Mouse (Mus musculus) T-helper 2 cell (primary cell): ENCODE measurements around the gene Cdk17.

Experiments
- in situ Hi-C: fragments of 300-600 bp; cut with MboI, MseI; formaldehyde crosslinking; loops from one replicate; pipeline ENCODE4 v1.15.1; 2025; ENCODE audit warnings: high pct_unique_total_duplicates

Cdk17 gene

DNA sequence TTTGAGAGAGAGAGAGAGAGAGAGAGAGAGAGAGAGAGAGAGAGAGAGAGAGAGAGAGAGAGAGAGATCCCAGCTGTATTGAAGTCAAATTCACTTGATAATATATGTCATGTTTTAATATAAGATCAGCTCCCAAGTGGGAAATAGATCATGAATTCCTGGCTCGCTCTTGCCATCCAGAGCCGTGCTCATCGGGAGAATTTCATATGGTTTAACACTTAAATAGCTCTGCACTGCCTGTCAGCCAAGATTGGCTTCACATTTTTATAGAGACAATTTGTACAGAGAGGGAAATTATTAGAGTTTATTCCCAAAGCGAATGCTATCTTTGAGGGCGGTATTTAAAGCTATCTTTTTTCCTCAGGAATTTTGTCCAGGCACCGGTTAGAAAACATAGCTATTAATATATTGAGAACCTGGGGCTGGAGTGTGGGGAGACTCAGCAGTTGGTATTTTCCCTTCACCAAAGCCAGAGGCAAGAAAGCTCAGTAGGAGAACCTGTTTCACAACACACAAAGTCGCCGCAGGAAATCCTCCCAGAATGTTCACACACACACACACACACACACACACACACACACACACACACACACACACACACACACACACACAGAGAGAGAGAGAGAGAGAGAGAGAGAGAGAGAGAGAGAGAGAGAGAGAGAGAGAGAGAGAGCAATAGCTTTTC, 17.9 kb upstream of the Cdk17 start:
- in situ Hi-C loops: loop anchor here (25.0 kb wide), 1 partner anchor 430 kb away; the partner anchor contains the start of gene Nedd1

DNA sequence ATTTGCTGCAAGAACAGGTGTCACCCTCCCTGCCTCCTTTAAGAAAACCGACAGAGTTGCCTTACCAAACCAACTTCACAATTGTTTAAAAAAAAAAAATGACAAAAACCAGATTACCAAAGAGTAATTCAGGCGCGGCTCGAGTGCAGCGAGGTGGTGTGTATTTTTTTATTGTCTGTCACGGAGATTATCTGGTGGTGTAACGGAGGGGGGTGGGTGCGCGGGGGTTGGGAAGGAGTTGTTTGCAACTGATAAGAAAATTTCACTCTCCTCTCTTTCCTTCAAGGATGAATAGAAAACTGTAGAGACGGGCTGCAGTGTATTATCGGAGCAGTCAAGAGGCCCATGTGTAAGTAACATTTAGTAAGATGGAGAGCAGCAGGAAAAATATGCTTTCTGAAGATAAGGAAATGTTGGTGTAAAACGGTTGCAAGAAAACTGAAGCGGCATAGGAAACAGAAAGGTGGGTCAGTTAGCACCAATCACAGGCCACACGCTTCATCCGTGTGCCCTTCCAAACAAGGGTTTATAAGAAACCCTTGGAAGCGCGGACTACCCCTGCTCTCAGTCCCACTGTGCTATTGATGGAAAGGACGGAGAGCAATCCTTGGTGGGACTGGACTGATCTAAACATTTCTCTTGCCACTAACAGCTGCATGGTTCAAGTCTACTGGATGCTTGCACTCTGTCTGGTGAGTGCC, 17.2 kb upstream of the Cdk17 start:
- in situ Hi-C loops: loop anchor here (25.0 kb wide), 1 partner anchor 431 kb away; the partner anchor contains the start of gene Nedd1

DNA sequence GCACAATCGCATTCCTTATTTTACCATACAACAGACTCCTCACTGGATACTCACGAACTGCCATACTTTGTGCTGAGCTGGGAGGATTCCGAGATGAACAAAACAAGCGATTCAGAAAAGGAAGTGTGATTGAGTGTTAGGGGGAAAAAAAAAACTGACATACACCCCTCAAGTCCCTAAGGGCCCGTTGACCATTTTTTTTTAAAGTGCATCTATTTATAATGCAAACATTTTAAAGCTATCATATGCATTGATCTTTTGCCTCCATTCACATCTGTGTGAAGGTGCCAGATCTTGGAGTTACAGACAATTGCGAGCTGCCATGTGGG, 16.7 kb upstream of the Cdk17 start:
- in situ Hi-C loops: loop anchor here (25.0 kb wide), 1 partner anchor 432 kb away; the partner anchor contains the start of gene Nedd1

DNA sequence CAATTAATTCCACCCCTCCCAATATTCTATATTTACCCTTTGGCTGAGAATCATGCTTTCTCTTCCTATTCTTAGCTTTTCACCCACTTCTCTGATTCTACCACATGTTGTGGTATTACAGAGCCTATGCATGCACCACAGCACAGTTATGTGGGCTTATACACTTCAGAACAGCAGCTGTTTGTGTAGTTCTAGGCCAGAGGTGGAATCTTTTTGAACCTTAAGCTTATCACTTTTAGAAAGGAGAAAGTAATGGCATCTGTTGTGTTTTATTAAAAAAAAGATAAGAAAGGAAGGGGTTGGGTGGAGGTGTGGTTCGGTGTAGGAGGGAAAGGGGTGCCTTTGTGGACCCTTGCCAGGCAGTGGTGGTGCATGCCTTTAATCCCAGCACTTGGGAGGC, 16.1 kb upstream of the Cdk17 start:
- in situ Hi-C loops: loop anchor here (25.0 kb wide), 1 partner anchor 432 kb away; the partner anchor contains the start of gene Nedd1

DNA sequence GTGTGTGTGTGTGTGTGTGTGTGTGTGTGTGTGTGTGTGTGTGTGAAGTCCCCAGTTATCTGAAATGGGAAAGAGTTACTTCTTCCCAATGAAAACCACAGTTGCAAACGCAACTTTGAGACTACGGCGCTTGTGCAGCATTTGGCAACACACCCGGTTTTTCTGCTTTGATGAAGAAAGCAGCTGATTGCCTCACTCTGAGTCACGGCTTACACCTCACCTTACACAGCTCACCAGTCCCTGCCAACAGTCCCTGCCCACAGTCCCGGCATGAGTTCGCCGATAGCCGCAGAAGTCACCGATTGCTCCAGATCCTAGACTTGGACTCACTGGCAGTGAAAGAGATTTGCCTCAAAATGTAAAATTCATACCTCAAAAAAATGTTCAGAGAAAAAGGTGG, 15.6 kb upstream of the Cdk17 start:
- in situ Hi-C loops: loop anchor here (25.0 kb wide), 1 partner anchor 433 kb away; the partner anchor contains the start of gene Nedd1

DNA sequence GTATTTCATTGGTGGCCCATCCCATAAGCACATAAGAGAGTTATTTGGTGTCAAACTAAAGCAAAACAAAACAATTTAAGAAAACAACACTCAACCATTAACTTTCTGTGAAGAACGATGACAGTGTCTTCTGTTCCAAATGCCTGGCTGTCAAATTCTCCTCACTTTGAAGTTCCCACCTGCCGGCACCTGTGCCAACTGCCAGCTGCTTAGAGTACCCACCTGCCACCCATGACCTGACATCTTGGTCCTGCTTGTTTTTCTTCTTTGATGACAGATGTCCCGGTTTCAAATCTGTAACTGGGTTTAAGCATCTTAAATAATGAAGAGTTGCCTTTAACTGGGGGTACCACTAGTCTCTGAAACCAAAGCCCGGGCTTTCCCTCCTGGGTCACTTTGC, 14.1 kb upstream of the Cdk17 start:
- in situ Hi-C loops: loop anchor here (25.0 kb wide), 1 partner anchor 434 kb away; the partner anchor contains the start of gene Nedd1

DNA sequence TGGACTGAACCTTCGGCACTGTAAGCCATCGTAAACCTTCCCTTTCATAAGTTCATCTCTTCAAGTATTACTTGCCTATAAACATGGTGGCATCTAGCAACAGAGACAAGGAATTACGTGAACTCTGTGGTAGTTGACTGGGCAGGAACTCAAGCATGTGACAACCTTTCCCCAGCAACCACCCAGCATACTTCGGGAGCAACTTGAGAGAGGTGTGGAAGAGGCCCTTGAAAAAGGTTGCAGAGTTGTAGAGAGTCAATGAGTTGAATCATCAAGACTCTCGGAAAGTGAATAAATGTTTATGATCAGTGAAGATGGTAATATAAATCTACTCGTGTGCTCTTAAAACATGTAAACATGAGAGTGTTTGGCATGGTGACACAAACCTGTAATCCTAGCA, 13.0 kb upstream of the Cdk17 start:
- in situ Hi-C loops: loop anchor here (25.0 kb wide), 1 partner anchor 435 kb away; the partner anchor contains the start of gene Nedd1

DNA sequence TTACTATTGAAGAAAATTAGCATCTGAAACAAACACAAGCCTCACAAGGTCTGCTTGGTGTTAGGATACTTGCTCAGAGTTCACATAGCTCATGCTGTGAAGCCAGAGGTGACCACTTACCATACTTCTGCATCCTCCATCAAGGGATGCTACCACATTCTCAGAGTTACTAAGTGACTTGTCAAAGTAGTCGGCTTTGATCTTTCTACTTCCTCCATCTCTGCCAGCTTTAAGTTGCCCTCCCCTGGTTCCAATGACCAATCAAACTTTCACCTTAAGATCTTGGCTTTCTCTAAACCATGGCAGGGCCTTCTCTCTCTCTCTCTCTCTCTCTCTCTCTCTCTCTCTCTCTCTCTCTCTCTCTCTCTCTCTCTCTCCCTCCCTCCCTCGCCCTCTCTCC, 11.1 kb upstream of the Cdk17 start:
- in situ Hi-C loops: loop anchor here (25.0 kb wide), 1 partner anchor 437 kb away; the partner anchor contains the start of gene Nedd1

DNA sequence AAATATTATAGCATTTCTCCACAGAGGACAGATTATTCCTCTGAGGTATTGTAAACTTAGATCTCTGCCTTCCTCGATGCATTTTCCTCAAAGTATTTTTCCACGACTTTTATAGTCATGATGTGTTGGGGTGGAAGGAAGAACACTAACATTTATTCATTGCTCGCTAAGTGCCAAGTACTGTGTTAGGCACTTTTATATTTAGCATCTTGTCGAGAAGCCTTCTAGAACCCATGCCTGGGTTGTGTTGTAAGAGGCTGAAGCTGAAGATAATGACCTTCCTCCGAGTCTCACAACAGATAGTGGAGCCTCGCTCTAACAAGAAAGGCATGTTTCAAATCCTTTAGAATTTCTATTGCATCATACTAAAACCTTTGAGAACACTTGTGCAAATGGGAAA, 8.9 kb upstream of the Cdk17 start:
- in situ Hi-C loops: loop anchor here (10.0 kb wide), 1 partner anchor 87 kb away; no protein-coding TSS in a partner anchor

DNA sequence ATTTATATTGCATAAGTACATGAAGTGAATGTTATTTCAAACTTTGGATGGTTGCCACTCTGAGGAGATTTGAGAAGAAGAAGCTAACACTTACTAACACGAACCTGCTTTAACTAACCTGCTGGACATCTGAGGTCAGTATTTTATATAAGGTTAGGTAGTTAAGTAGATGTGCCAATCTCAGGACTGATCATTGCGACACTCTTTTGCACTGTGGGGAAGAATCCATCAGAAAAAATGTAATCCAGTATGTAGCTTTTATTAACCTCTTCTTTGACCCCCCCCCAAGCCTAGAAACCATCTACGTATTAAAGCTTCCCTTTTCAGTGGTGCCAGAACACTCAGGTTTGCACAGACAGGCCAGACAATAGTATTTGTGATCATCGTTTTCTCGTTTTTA, 8.0 kb upstream of the Cdk17 start:
- in situ Hi-C loops: loop anchor here (10.0 kb wide), 1 partner anchor 88 kb away; no protein-coding TSS in a partner anchor

DNA sequence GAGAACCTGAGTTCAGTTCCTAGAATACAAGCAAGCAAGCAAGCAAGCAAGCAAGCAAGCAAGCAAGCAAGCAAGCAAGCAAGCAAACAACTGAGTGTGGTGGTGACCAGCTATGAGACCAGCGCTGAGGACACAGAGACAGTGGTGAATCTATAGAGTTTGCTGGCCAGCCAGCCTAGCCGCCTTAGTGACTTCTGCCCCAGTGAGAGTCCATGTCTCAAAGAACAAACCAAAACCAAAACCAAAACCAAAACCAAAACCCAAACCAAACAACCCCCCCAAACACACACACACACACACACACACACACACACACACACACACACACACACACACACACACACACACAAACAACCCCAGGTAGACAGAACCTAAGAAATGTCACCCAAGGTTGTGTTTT, 7.3 kb upstream of the Cdk17 start:
- in situ Hi-C loops: loop anchor here (10.0 kb wide), 1 partner anchor 89 kb away; no protein-coding TSS in a partner anchor

DNA sequence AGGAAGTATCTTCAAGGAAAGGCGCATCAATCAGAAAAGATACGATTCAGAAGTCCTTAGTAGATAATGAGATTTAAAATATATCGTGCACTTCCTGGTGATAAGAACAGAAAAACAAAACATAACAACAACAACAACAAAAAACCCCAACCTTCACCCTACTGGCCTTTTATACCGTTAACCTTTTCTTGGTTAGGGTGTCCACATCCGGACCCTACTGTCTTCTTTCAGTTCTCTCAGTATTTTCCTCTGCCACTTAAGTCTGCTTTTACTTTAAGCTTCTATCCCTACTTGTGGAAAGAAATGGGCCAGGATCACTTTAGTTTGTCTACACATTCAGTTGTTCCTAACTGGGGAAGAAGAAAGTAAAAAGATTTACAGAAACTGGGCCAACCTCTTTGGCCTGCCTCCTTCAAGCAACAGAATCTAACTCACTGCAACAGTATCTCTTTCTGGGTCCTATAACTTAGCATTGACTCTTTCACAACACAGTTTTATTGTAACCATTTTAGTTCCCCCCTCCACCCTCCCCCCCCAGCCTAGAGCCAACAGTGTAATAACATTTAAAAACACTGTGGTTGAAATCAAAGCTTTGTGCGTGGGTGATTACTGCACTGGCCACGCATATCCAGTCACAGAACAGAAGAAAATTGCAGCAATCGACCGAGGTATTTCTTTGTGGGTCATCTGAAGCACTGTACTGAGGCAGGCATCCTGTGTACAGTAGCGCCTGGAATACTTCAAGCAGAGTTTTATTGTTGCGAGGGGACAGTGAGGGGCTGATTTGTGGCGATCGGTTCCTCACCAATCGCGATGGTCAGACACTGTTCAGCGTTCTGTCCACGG, 801 bp upstream of the Cdk17 start:
- in situ Hi-C loops: loop anchor here (5.0 to 10.0 kb wide), 3 partner anchors 78 to 192 kb away; partner anchors contain the start of gene Cfap54

DNA sequence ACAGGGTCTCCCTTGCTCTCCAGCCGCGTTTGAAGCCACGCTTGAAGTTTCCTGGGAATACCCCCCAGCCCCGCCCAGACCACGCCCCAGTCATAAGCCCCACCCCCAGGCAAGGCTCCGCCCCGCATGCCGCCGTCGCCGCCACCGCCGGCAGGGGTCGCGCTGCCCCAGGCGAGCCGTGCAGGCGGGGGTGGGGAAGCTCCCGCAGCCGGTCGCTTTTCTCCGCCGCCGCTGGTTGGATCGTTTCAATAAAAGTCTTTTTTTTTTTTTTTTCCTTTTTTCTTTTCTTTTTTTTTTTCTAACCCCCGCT, 223 bp upstream of the Cdk17 start:
- in situ Hi-C loops: loop anchor here (5.0 kb wide), 2 partner anchors 78 to 192 kb away; partner anchors contain the start of gene Cfap54

DNA sequence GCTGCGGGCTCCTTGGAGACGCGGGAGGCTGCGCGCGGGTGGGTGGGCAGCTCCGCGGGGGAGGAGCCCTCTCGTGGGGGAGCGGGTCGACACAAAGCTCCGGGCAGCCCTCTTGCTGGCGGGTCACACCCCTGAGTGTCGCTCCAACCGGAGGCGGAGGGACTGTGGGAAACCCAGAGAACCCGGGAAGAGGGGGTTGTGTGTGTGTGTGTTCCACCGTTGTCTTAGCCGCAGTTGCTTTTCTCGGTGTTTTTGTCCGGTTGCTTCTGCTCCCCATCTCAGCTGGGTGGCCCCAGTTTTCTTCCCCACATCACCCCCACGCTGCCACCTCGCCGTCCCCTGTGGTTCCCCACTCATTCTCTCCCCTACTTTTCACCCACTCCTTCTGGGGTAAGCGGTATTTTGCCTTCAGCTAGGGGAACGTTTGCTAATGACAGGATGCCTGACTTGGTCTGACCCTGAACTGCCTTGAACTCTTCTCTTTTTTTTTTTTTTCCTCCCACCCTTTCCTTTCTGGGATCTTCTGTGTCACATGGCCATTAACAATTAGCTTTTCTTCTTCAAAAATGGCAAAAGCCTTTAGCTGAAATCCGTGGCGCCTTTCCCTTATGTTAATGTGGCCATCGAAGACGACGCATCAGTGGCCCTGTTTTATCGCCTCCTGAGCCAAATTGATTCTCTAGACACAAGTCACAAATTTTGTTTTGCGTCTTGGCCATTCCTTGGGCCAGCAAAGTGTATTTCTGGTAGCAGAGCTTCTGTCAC, 1.0 kb downstream of the Cdk17 start:
- in situ Hi-C loops: loop anchor here (5.0 kb wide), 2 partner anchors 79 to 191 kb away; partner anchors contain the start of gene Cfap54

DNA sequence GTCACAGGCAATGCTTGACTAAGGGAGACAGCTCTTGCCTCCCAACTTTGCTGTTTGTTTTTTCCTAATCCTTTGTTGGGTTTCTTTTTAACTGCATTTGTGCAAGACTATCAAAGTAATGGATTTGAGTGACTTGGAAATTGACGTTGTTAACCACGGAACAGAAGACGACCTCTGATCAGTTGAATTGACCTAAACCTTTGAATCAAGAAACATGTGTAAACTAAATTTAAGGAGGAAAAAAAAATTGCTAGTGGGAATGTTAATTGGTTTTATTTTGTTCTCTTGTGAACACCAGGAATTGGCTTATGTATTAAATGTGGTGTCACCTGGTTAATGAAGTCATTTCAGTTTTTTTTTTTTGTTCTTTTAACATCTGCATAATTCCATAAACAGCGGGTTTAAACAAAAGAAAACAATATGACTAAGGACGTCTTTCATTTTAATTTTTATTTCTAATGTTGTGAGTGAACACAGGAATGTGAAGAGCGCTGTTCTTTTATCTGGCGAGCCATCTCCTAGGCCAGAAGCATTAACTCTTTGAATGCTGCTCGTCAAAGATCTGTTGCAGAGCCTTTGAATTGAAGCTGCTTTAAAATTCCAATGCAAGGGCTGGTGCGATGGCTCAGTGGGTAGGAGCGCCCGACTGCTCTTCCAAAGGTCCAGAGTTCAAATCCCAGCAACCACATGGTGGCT, 1.7 kb downstream of the Cdk17 start:
- in situ Hi-C loops: loop anchor here (5.0 kb wide), 2 partner anchors 80 to 190 kb away; partner anchors contain the start of gene Cfap54

DNA sequence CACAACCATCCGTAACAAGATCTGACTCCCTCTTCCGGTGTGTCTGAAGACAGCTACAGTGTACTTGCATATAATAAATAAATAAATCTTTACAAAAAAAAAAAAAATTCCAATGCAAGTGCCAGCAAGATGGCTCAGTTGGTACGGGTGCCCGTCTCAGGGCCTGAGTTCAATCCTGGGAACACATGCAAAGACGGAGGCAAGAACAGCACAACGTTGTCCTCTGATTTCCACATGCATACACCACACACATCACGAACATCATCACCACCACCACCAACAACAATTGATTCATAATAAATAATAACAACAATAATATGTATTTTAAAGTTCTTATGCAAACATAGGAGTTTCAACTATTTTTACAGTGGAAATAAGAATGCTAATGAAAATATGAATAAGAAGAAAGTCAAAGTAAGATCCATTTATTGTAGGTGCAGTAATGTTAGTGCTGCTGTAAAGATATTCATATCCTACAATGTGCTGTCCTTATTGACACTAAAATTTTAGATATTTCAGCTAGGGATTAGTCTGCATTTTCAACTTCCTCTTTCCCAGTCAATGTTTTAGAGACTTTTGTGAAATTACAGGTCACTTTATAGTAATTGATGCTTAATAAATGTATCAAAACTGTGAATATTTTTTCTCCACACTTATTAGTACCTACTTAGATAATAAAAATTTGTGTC, 2.4 kb downstream of the Cdk17 start:
- in situ Hi-C loops: loop anchor here (5.0 kb wide), 2 partner anchors 81 to 189 kb away; partner anchors contain the start of gene Cfap54

DNA sequence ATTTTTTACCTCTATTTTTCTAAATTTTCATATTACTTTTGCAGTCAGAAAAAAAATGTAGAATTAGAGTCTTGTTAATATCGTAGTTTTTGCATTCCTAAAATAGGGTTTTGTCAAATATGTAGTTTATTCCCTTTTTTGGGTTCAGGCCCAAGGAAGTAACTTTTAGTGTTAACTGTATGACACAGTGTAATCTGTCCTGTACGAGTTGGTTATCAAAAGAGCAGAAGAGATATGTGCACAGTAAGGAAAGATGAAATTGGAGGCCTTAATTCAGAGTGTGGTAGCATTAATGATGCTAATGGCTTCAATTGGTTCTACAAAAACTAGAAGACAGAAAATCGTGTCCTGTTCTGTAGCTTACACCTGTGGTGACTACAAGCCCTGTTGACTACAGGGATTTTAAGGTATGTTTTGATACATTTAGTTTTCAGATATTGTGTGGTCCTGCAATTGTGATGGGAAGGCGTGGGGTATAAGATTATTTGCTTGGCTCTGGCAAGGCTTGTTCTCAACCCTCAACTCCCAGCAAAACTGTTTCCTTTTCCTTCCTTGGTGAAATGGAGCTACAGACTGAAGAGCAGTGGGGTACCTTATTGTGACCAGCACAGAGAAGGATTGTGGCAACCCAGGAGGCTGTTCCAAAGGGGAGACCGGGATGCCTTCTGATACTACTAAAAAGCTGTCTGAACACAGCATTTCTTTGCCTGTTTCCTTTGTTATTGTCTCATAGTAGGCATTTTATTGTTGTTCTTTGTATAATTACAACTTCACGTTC, 3.2 kb downstream of the Cdk17 start:
- in situ Hi-C loops: loop anchor here (5.0 kb wide), 2 partner anchors 82 to 188 kb away; partner anchors contain the start of gene Cfap54
